15 mouse cellular contexts compared by ENCODE assay signal in the genomic region with DNA sequence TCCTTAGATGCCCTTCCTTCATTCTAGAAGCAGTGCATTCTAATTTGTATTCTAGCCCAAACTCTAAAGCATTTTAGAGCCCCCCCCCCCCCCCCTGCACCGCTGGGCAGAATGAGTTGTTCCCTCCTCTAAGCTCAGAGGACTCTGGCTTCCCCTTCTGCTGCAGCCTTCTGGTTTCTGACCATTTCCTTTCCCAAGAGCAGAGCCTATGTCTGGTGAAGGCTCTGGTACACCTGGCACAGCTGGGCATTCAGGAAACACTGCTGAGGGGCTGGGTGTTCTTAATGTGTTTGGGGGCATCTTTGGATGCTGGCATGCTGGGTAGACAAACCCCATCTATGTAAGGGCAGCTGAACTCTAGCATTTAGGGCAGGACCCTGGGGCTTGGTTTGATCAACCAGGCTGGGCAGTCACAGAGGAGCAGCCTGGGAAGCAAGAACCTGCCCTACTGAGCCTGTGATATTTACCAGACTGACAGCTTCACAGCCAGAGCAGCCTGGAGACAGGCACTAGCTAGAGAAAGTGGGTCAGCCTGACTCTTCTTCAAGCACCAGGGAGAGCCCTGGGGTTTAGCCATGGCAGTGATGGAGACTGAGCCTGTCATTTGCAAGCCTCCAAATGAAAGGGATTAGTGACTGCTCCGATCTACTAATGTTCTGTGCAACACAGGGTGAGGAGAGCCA.
A peak's percentile ranks its signal among the peaks of the same experiment; 100 is the strongest.
DNase-seq lines count a peak whose midpoint lies in the region; ATAC-seq and TF ChIP-seq lines count a peak whose summit lies in the region.
"Had no signal": no experiment of that assay in that cellular context is flagged by ENCODE, and none has a peak within 500 bp of the region (broad histone marks: within the 10 kb centered on the region; RNA-seq: fewer than 3 reads in every experiment).

No protein-coding gene starts in this region.

- H3K27ac ChIP-seq in midbrain, embryonic 16.5 days (ENCODE audit: low read length), result 0 out of 2 replicates have a peak overlapping the region, but pooled peaks have one; percentile 5
- no peak overlapping the region for H3K27ac ChIP-seq in lung, postnatal 0 days (ENCODE audit: low read length)
- no peak overlapping the region for H3K27ac ChIP-seq in embryonic facial prominence, embryonic 10.5 days (replicated peaks)
- H3K27ac ChIP-seq: embryonic facial prominence, embryonic 12.5 days; kidney, postnatal 0 days; liver, embryonic 14.5 days had no signal

- no peak overlapping the region for H3K9ac ChIP-seq in midbrain, embryonic 16.5 days (ENCODE audit: low read depth, low read length)
- no peak overlapping the region for H3K9ac ChIP-seq in lung, postnatal 0 days (replicated peaks; ENCODE audit: low read depth)
- H3K9ac ChIP-seq: embryonic facial prominence, embryonic 12.5 days; liver, embryonic 14.5 days had no signal

- no peak overlapping the region for H3K4me3 ChIP-seq in midbrain, embryonic 16.5 days (ENCODE audit: low read depth, low read length)
- H3K4me3 ChIP-seq in lung, postnatal 0 days (ENCODE audit: low read depth, low read length), result no peak overlapping the region
- no peak overlapping the region for H3K4me3 ChIP-seq in embryonic facial prominence, embryonic 10.5 days
- H3K4me3 ChIP-seq: embryonic facial prominence, embryonic 12.5 days had no signal

- H3K4me1 ChIP-seq in midbrain, embryonic 16.5 days (ENCODE audit: control insufficient read depth, insufficient read depth, low read length), result peaks cover 9% of the 10 kb centered on the region; the same call in 1 of the 2 replicates
- no peaks in the 10 kb centered on the region for H3K4me1 ChIP-seq in lung, postnatal 0 days (ENCODE audit: insufficient read depth, low read depth, low read length)
- peaks cover 14% of the 10 kb centered on the region for H3K4me1 ChIP-seq in embryonic facial prominence, embryonic 10.5 days

- DNase-seq in cerebellum, postnatal 4 days (ENCODE audit: low spot score in 2 of 2), result no peak
- DNase-seq in Muller cell, postnatal 12 days (ENCODE audit: inconsistent ontology term), result peak; percentile 19
- DNase-seq in cerebellum, postnatal 10 days, result peak; percentile 52 to 53
- DNase-seq in kidney, adult 9 months, result no peak
- no peak for DNase-seq in lung, postnatal 0 days (ENCODE audit: low spot score)
- no peak for DNase-seq in embryonic facial prominence, embryonic 10.5 days (ENCODE audit: low spot score)
- DNase-seq: left cerebral cortex, postnatal 4 days; lung, postnatal 36 days; right cerebral cortex, postnatal 4 days; thymus, postnatal 25 days had no signal

- H3K4me2 ChIP-seq in midbrain, embryonic 16.5 days (ENCODE audit: low read length), result no peak overlapping the region
- no peak overlapping the region for H3K4me2 ChIP-seq in lung, postnatal 0 days (replicated peaks; ENCODE audit: low read depth, low read length)
- H3K4me2 ChIP-seq: embryonic facial prominence, embryonic 12.5 days had no signal

- ATAC-seq in cerebellum, adult (ENCODE audit: insufficient number of reproducible peaks, low FRiP score, low TSS enrichment), result peak; percentile 60
- ATAC-seq in midbrain, embryonic 16.5 days, result peak; percentile 36; the same call in 1 of the 2 replicates
- no peak for ATAC-seq in lung, postnatal 0 days

- no peak for TF ChIP-seq EP300 in lung, postnatal 0 days (IDR thresholded peaks at IDR 0.05)

- no peaks in the 10 kb centered on the region for H3K36me3 ChIP-seq in midbrain, embryonic 16.5 days (ENCODE audit: control insufficient read depth, insufficient read depth, low read length)
- no peaks in the 10 kb centered on the region for H3K36me3 ChIP-seq in lung, postnatal 0 days (ENCODE audit: insufficient read depth, low read length)
- no peaks in the 10 kb centered on the region for H3K36me3 ChIP-seq in embryonic facial prominence, embryonic 10.5 days (replicated peaks)
- H3K36me3 ChIP-seq: embryonic facial prominence, embryonic 12.5 days had no signal

- TF ChIP-seq CTCF in lung, postnatal 0 days (IDR thresholded peaks at IDR 0.05), result no peak

- 37% methylated on average over 2 of the region's 2 CpGs for WGBS in midbrain, embryonic 16.5 days
- WGBS in lung, postnatal 0 days, result 65% methylated on average over 2 of the region's 2 CpGs
- 74% methylated on average over 2 of the region's 2 CpGs for WGBS in embryonic facial prominence, embryonic 10.5 days

- H3K27me3 ChIP-seq in midbrain, embryonic 16.5 days (ENCODE audit: control insufficient read depth, insufficient read depth, low read depth, low read length), result no peaks in the 10 kb centered on the region
- H3K27me3 ChIP-seq in lung, postnatal 0 days (replicated peaks; ENCODE audit: insufficient read depth, low read length), result no peaks in the 10 kb centered on the region
- peaks cover 6% of the 10 kb centered on the region; the same call in 1 of the 2 replicates for H3K27me3 ChIP-seq in embryonic facial prominence, embryonic 10.5 days (replicated peaks; ENCODE audit: low read depth, poor library complexity, severe bottlenecking)
- H3K27me3 ChIP-seq: embryonic facial prominence, embryonic 12.5 days had no signal

- H3K9me3 ChIP-seq in midbrain, embryonic 16.5 days (replicated peaks; ENCODE audit: control insufficient read depth, low read length, poor library complexity, severe bottlenecking), result no peaks in the 10 kb centered on the region
- no peaks in the 10 kb centered on the region for H3K9me3 ChIP-seq in lung, postnatal 0 days (ENCODE audit: low read length)
- H3K9me3 ChIP-seq in embryonic facial prominence, embryonic 10.5 days, result no peaks in the 10 kb centered on the region
- H3K9me3 ChIP-seq: embryonic facial prominence, embryonic 12.5 days had no signal

Comparison
In these comparisons a context has a peak if more than half of its experiments do, and no peak if none do; other contexts are left out.
1. DNase-seq: peak in Muller cell, postnatal 12 days (single experiment) and cerebellum, postnatal 10 days (2 of 2); none in cerebellum, postnatal 4 days (0 of 2), kidney, adult 9 months (single experiment), lung, postnatal 0 days (single experiment) and embryonic facial prominence, embryonic 10.5 days (single experiment).